Mouse (Mus musculus): ENCODE measurements at regions not wholly inside any gene's neighbourhood (a gene's known extent, or its start where the extent isn't known, plus 50 kb on each side); places are given as distances from the start of the nearest gene placed in this dataset.

DNA sequence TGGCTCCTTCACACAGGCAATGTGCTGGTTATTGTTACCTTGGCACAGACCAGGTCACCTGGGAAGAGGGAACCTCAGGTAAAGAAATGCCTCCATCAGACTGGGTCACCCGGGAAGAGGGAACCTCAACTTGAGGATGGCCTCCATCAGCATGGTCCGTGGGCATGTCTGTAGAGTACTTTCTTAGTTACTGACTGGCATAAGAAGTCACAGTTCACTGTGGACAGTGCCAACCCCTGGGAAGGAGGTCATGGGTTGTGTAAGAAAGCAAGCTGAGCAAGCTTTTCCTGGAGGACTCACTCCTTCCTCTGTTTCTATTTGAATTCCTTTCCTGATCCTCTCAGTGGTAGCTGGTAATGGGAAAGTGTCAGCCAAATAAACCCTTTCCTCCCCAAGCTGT, 70.0 kb downstream of the Zbtb18 start:
- Histone ChIP-seq H3K27me3 (ENCODE audit: control insufficient read depth, insufficient read depth, insufficient read length) (peaks cover 9% of the 10 kb centered on the region), H3K36me3 (ENCODE audit: control insufficient read depth, insufficient read depth) (no peaks in the 10 kb centered on the region), H3ac (ENCODE audit: control insufficient read depth, insufficient read length) (no peak overlapping the region), H3K4me2 (ENCODE audit: low read depth) (no peak overlapping the region), H3K79me2 (ENCODE audit: control insufficient read depth, insufficient read depth) (no peaks in the 10 kb centered on the region), H3K4me3 (no peak overlapping the region)
- no peak for TF ChIP-seq USF1 (IDR thresholded peaks at IDR 0.05; ENCODE audit: low read depth)
- TF ChIP-seq SRF (IDR thresholded peaks at IDR 0.05; ENCODE audit: control insufficient read depth, insufficient read length, low read depth), result no peak
- TF ChIP-seq TCF12 (IDR thresholded peaks at IDR 0.05; ENCODE audit: insufficient read depth, poor library complexity, severe bottlenecking), result no peak
- no peak for TF ChIP-seq POLR2AphosphoS2 (IDR thresholded peaks at IDR 0.05; ENCODE audit: insufficient read length, low read depth)
- TF ChIP-seq MYOG (IDR thresholded peaks at IDR 0.05; ENCODE audit: control insufficient read depth in 1 of 3, insufficient read depth in 1 of 3, insufficient read length in 2 of 3, low read depth in 2 of 3), result no peak
- TF ChIP-seq MAX (IDR thresholded peaks at IDR 0.05; ENCODE audit: low read depth), result no peak
- no peak for TF ChIP-seq E2F4 (IDR thresholded peaks at IDR 0.05; ENCODE audit: insufficient read depth)

- Histone ChIP-seq H3K4me3 (no peak overlapping the region), H3ac (ENCODE audit: control insufficient read depth, insufficient read length) (no peak overlapping the region), H3K4me2 (ENCODE audit: low read depth) (no peak overlapping the region), H3K79me2 (ENCODE audit: control insufficient read depth, insufficient read depth) (no peaks in the 10 kb centered on the region), H3K27me3 (ENCODE audit: control insufficient read depth, insufficient read depth, insufficient read length) (peaks cover 7% of the 10 kb centered on the region), H3K36me3 (ENCODE audit: control insufficient read depth, insufficient read depth) (no peaks in the 10 kb centered on the region)
- TF ChIP-seq MYOD1 (IDR thresholded peaks at IDR 0.05; ENCODE audit: control insufficient read depth in 1 of 3, insufficient read length in 2 of 3, low read depth in 2 of 3), result no peak
- TF ChIP-seq USF1 (IDR thresholded peaks at IDR 0.05; ENCODE audit: low read depth), result no peak
- no peak for TF ChIP-seq TCF3 (IDR thresholded peaks at IDR 0.05; ENCODE audit: insufficient read length, low read depth)
- no peak for TF ChIP-seq SRF (IDR thresholded peaks at IDR 0.05; ENCODE audit: control insufficient read depth, insufficient read length, low read depth)
- TF ChIP-seq MAX (IDR thresholded peaks at IDR 0.05; ENCODE audit: low read depth), result no peak
- no peak for TF ChIP-seq REST (IDR thresholded peaks at IDR 0.05; ENCODE audit: insufficient read depth, insufficient read length)
- no peak for TF ChIP-seq MYOG (IDR thresholded peaks at IDR 0.05; ENCODE audit: control insufficient read depth in 1 of 3, insufficient read depth in 1 of 3, insufficient read length in 2 of 3, low read depth in 2 of 3)
- no peak for TF ChIP-seq E2F4 (IDR thresholded peaks at IDR 0.05; ENCODE audit: insufficient read depth)
- TF ChIP-seq TCF12 (IDR thresholded peaks at IDR 0.05; ENCODE audit: insufficient read depth, poor library complexity, severe bottlenecking), result no peak
- TF ChIP-seq CEBPB (IDR thresholded peaks at IDR 0.05; ENCODE audit: insufficient read depth, poor library complexity, severe bottlenecking), result no peak
- TF ChIP-seq POLR2A (IDR thresholded peaks at IDR 0.05; ENCODE audit: insufficient read length, low read depth), result no peak
- no peak for TF ChIP-seq POLR2AphosphoS2 (IDR thresholded peaks at IDR 0.05; ENCODE audit: insufficient read length, low read depth)
Observed at GRCm38 (mm10) chr1:177517934-177518610, 75.9 kb downstream of the Zbtb18 start.

DNA sequence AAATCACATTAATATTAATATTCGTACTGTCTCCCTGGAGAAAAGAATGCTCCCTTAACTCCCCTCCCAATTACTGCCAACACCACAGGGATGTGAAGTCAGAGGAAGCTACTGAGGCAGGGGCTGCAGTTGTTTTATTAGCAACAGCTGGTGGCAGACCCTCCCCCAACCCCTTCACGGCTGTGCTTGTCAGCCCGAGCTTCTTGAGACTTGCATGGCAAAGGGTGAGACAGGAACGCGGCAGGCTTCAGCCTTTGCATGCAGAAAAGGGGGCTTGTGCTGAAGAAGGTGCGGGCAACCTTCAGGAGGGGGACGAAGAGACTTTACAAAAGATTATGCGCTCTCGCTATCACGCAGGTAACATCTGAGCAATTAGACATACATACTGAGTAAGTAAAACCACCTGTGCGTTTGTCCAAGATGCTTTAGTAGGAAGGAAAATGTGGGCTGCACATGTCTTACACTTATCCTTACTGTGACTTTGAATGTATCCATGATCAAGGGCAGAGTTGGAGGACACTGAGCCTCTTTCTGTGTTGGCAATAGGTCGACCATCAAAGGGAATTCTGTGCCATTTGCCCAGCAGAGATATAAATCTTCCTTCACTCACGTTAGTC, 76.9 kb downstream of the Zbtb18 start:
- Histone ChIP-seq H3K4me3 (no peak overlapping the region), H3K4me2 (ENCODE audit: low read depth) (no peak overlapping the region), H3ac (ENCODE audit: control insufficient read depth, insufficient read length) (no peak overlapping the region), H3K79me2 (ENCODE audit: control insufficient read depth, insufficient read depth) (no peaks in the 10 kb centered on the region), H3K27me3 (ENCODE audit: control insufficient read depth, insufficient read depth, insufficient read length) (peaks cover 7% of the 10 kb centered on the region), H3K36me3 (ENCODE audit: control insufficient read depth, insufficient read depth) (no peaks in the 10 kb centered on the region)
- no peak for TF ChIP-seq MYOD1 (IDR thresholded peaks at IDR 0.05; ENCODE audit: control insufficient read depth in 1 of 3, insufficient read length in 2 of 3, low read depth in 2 of 3)
- TF ChIP-seq MAX (IDR thresholded peaks at IDR 0.05; ENCODE audit: low read depth), result no peak
- no peak for TF ChIP-seq REST (IDR thresholded peaks at IDR 0.05; ENCODE audit: insufficient read depth, insufficient read length)
- TF ChIP-seq USF1 (IDR thresholded peaks at IDR 0.05; ENCODE audit: low read depth), result no peak
- no peak for TF ChIP-seq TCF3 (IDR thresholded peaks at IDR 0.05; ENCODE audit: insufficient read length, low read depth)
- TF ChIP-seq TCF12 (IDR thresholded peaks at IDR 0.05; ENCODE audit: insufficient read depth, poor library complexity, severe bottlenecking), result no peak
- no peak for TF ChIP-seq SRF (IDR thresholded peaks at IDR 0.05; ENCODE audit: control insufficient read depth, insufficient read length, low read depth)
- TF ChIP-seq CEBPB (IDR thresholded peaks at IDR 0.05; ENCODE audit: insufficient read depth, poor library complexity, severe bottlenecking), result no peak
- TF ChIP-seq POLR2A (IDR thresholded peaks at IDR 0.05; ENCODE audit: insufficient read length, low read depth), result no peak
- TF ChIP-seq POLR2AphosphoS2 (IDR thresholded peaks at IDR 0.05; ENCODE audit: insufficient read length, low read depth), result no peak
- no peak for TF ChIP-seq MYOG (IDR thresholded peaks at IDR 0.05; ENCODE audit: control insufficient read depth in 1 of 3, insufficient read depth in 1 of 3, insufficient read length in 2 of 3, low read depth in 2 of 3)

GRCm38 (mm10) chr1:177521110-177521509, 79.0 kb downstream of the Zbtb18 start:
- Histone ChIP-seq H3K79me2 (ENCODE audit: control insufficient read depth, insufficient read depth) (no peaks in the 10 kb centered on the region), H3K36me3 (ENCODE audit: control insufficient read depth, insufficient read depth) (no peaks in the 10 kb centered on the region), H3K4me2 (ENCODE audit: low read depth) (no peak overlapping the region), H3K27me3 (ENCODE audit: control insufficient read depth, insufficient read depth, insufficient read length) (peaks cover 7% of the 10 kb centered on the region), H3ac (ENCODE audit: control insufficient read depth, insufficient read length) (no peak overlapping the region), H3K4me3 (no peak overlapping the region)
- TF ChIP-seq E2F4 (IDR thresholded peaks at IDR 0.05; ENCODE audit: insufficient read depth) (no peak), USF1 (IDR thresholded peaks at IDR 0.05; ENCODE audit: low read depth) (no peak), POLR2AphosphoS2 (IDR thresholded peaks at IDR 0.05; ENCODE audit: insufficient read length, low read depth) (no peak), CEBPB (IDR thresholded peaks at IDR 0.05; ENCODE audit: insufficient read depth, poor library complexity, severe bottlenecking) (no peak), MAX (IDR thresholded peaks at IDR 0.05; ENCODE audit: low read depth) (no peak), MYOD1 (IDR thresholded peaks at IDR 0.05; ENCODE audit: control insufficient read depth in 1 of 3, insufficient read length in 2 of 3, low read depth in 2 of 3) (no peak), TCF12 (IDR thresholded peaks at IDR 0.05; ENCODE audit: insufficient read depth, poor library complexity, severe bottlenecking) (no peak), MYOG (IDR thresholded peaks at IDR 0.05; ENCODE audit: control insufficient read depth in 1 of 3, insufficient read depth in 1 of 3, insufficient read length in 2 of 3, low read depth in 2 of 3) (no peak), SRF (IDR thresholded peaks at IDR 0.05; ENCODE audit: control insufficient read depth, insufficient read length, low read depth) (no peak), TCF3 (IDR thresholded peaks at IDR 0.05; ENCODE audit: insufficient read length, low read depth) (no peak), REST (IDR thresholded peaks at IDR 0.05; ENCODE audit: insufficient read depth, insufficient read length) (no peak)
